Mouse (Mus musculus): ENCODE results near the gene Ccn1.

The Ccn1 gene

DNA sequence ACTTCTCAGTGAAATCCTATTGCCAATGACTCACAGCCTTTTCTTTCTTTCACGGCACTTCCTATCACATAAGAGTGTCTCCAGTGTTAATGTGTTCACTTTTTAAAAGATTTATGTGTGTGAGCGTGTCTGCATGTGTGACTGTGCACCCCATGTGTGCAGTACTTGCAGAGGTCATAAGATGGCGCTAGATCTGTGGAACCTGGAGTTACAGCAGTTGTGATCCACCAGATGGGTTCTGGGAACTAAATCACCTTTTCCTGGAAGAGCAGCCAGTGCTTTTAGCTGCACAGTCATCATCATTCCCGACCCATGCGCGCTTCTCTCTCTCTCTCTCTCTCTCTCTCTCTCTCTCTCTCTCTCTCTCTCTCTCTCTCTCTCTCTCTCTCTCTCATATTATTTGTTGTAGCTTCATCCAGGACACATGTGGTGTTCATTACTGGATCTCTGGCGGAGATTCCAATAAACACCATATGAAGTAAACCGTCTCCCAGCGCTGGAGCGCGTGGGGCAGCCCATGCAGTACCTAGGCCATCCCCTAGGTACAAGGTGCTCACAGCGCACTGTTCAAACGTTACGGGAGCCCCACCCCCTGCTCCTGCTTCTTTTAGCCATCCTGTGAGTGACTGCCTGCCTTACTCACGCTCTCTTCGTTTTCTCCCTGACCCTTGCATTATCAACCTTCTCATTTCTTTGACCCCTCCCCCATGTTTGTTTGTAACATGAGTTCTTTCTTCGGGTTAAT, 30.0 kb downstream of the Ccn1 start:
- no peak for DNase-seq (ENCODE audit: low spot score in 2 of 2)

DNA sequence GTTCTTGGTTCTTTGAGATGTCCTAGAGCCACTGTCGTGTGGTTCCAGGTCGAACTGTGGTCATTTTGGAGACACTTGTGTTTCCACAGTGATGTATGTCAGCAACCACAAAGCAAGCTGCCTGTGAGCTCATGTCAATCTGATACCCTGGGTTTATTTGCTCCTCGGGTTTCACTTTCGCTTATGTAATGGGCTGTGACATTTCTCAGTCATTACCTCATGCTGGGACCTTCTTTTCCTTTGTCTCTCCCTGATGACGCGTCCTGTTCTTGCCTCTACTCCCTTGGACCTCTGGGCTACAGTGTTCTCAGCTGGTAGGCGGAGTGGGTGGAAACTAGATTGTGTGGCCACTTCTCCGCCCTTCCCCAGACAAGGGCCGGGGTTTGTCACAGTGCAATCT, 31.5 kb downstream of the Ccn1 start:
- DNase-seq (ENCODE audit: low spot score in 2 of 2): no peak

DNA sequence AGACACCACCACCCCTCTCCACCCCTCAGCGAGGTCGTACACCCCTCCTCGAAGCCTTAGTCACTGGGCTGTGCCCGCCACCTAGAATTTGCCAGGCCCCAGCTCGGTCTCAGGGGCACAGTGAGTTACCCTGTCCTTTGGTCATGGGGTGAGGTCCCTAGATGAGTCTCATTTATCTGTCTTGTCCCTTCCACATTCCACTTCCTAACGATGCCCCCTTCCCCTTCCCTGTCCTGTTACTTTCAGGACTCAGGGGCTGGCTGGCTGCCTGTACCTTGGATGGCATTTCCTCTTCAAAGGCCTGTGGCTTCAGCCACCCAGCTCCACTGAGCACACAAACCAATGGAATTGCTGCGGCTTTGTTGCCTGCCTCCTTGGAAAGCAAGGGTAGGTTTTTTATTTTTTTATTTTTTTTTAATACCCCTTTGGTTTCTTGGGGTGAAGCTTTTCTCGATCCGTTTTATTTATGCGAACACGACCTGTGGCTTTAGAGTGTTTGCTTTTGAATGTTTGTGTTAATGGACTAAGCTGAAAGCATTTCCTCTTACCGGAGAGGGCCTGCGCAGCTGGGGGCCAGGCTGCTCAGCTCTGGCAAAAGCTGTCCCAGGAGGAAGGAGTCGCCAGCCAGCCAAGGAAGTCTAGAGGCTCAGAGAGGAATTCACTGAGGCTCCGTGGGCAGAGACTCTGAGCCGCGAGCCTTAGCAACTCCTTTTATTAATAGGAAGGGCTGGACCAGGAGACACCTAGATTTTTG, 35.2 kb downstream of the Ccn1 start:
- no peak for DNase-seq (ENCODE audit: low spot score in 2 of 2)

DNA sequence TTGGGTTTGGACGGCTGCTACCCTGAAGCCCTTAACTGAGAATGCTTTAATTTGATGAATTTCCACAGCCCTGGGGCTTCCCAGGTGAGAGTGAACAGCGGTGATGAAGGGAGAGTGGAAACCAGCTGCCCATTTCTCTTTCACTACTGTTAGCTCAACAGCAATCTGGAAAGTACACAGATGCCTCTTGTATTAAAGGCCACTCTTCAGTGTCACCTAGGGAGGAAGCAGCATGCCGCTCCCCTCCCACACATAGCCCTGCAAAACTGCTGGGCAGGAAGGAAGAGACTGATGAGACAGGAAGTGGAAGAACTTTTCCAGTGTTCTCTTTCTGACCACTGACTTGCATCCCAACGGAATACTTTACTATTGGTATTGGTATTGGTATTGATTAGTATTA, 36.5 kb downstream of the Ccn1 start:
- no peak for DNase-seq (ENCODE audit: low spot score in 2 of 2)

- no peak for DNase-seq (ENCODE audit: low spot score in 2 of 2)
Measured at GRCm38 (mm10) chr3:145612662-145613061, 37.1 kb downstream of the Ccn1 start.

DNA sequence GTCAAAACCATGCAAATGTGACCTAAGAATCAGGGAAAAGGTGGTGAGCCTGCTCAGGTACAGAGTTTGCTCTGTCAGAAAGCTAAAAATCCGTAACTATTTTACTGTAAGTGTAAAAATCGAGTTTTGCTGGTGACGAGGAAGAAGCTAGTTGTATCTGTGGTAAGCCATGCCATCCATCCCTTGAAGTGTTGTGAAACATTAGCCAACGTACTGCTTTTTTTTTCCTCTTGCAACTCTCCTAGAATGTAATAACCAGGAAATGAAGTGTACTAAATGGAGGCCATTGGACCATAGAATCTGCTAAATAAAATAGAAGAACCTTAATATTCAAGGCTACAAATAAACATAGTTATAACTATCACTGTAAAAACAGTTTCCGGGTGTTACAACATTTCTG, 41.5 kb downstream of the Ccn1 start:
- no peak for DNase-seq (ENCODE audit: low spot score in 2 of 2)

DNA sequence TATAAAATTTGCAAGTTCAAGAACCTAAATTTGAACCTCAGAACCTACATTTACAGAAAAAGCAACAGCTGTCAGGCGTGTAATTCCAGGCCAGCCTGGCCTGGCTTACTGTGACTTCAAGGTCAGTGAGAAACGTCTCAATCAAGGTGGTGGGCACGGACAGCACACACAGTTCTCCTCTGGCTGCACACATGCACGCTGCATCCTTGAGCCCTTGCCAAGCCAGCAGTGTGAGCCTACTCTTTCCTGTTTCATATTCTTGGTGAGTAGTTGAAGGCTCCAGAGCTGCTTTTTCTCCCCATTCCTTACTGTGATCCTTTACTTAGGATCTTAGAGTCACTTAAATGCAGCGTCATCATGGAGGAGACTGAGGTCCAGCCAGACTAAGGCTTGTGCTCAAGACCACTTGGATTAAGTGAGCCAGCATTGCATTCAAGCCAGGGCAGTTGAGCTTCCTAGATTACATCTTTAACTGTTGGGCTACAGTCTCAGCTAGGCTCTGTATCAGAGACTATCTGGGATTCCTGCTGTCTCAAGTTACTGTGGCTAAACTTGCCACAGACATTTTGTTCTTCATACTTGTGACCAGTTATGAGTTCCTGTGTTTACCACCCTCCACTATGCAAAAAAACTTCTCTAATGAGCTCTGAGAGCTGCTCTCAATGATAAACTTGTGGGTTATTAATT, 44.2 kb downstream of the Ccn1 start:
- DNase-seq (ENCODE audit: low spot score in 2 of 2): no peak

GRCm38 (mm10) chr3:145602410-145603206, 47.2 kb downstream of the Ccn1 start:
- DNase-seq (ENCODE audit: low spot score in 2 of 2): no peak

GRCm38 (mm10) chr3:145601345-145601744, 48.4 kb downstream of the Ccn1 start:
- DNase-seq (ENCODE audit: low spot score in 2 of 2): no peak

- no peak for DNase-seq (ENCODE audit: low spot score in 2 of 2)
Measured at GRCm38 (mm10) chr3:145600801-145601200, 49.0 kb downstream of the Ccn1 start.

DNA sequence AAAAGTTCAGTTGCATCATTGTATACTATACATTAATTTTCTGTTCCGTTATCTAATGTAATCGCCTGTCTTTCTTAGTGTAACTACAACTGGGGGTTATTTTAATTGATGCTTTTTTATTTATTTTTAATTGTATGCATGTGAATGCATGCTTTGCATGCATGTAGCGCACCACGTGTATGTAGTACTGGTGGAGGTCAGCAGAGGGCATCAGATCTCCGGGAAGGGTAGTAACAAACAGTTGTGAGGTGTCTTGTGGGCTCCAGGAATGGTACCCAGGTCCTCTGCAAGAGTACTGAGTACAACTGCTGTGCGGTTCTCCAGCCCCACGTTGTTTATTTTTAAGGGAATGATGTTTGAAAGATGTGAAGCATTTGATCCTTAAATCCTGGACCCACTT, 50.7 kb downstream of the Ccn1 start:
- DNase-seq (ENCODE audit: low spot score in 2 of 2): no peak

Data from frontal cortex, postnatal 36 days (tissue).